Mouse (Mus musculus) myocyte (in vitro differentiated cells): ENCODE data around the gene Olfr391-ps. TPM values are rescaled to one million over a fixed set of nuclear protein-coding genes. Genes with fewer than 3 reads are reported as not detected.

ENCODE experiments used
- H3K27me3 ChIP-seq: one replicate; pipeline ENCODE4 v1.6.1; 2011; ENCODE audit not compliant: control insufficient read depth, insufficient read depth, insufficient read length
- H3K36me3 ChIP-seq: one replicate; pipeline ENCODE4 v1.6.1; 2011; ENCODE audit not compliant: control insufficient read depth, insufficient read depth
- H3K4me2 ChIP-seq: one replicate; pipeline ENCODE4 v1.6.1; 2011; ENCODE audit warnings: low read depth, control low read depth
- H3K4me3 ChIP-seq: one replicate; pipeline ENCODE4 v1.5.1; 2011; ENCODE audit warnings: mild to moderate bottlenecking, control low read depth, moderate library complexity
- H3K79me2 ChIP-seq: one replicate; pipeline ENCODE4 v1.6.1; 2011; ENCODE audit not compliant: control insufficient read depth, insufficient read depth
- H3ac ChIP-seq: one replicate; pipeline ENCODE4 v1.6.1; 2011; ENCODE audit not compliant: control insufficient read depth, insufficient read length
- CEBPB ChIP-seq: IDR thresholded peaks from 2 replicates; pipeline ENCODE4 v1.6.1; 2011; ENCODE audit warnings: mild to moderate bottlenecking, moderate library complexity; ENCODE audit not compliant: poor library complexity, insufficient read depth, severe bottlenecking
- E2F4 ChIP-seq: IDR thresholded peaks from one replicate; pipeline ENCODE4 v1.6.1; 2011; ENCODE audit warnings: mild to moderate bottlenecking, control low read depth, moderate library complexity; ENCODE audit not compliant: insufficient read depth
- MAX ChIP-seq: IDR thresholded peaks from one replicate; pipeline ENCODE4 v1.6.1; 2011; ENCODE audit warnings: low read depth, mild to moderate bottlenecking, control low read depth
- MYOD1 ChIP-seq, 3 experiments: IDR thresholded peaks; one replicate each; pipeline ENCODE4 v1.6.1; 2011; ENCODE audit warnings: control low read depth in 2 of 3, low read depth in 2 of 3, mild to moderate bottlenecking in 2 of 3, moderate library complexity in 1 of 3; ENCODE audit not compliant: insufficient read length in 2 of 3, control insufficient read depth in 1 of 3
- MYOG ChIP-seq, 3 experiments: IDR thresholded peaks; one replicate each; pipeline ENCODE4 v1.6.1; 2011; ENCODE audit warnings: control low read depth in 2 of 3, low read depth in 2 of 3, mild to moderate bottlenecking in 2 of 3; ENCODE audit not compliant: insufficient read length in 2 of 3, control insufficient read depth in 1 of 3, insufficient read depth in 1 of 3
- POLR2A ChIP-seq: IDR thresholded peaks from one replicate; pipeline ENCODE4 v1.6.1; 2011; ENCODE audit warnings: low read depth, mild to moderate bottlenecking, control low read depth, moderate library complexity; ENCODE audit not compliant: insufficient read length
- POLR2AphosphoS2 ChIP-seq: IDR thresholded peaks from one replicate; pipeline ENCODE4 v1.6.1; 2011; ENCODE audit warnings: low read depth, control low read depth; ENCODE audit not compliant: insufficient read length
- REST ChIP-seq: IDR thresholded peaks from one replicate; pipeline ENCODE4 v1.6.1; 2011; ENCODE audit warnings: mild to moderate bottlenecking, control low read depth, moderate library complexity; ENCODE audit not compliant: insufficient read depth, insufficient read length
- SRF ChIP-seq: IDR thresholded peaks from one replicate; pipeline ENCODE4 v1.6.1; 2011; ENCODE audit warnings: low read depth; ENCODE audit not compliant: control insufficient read depth, insufficient read length
- TCF12 ChIP-seq: IDR thresholded peaks from one replicate; pipeline ENCODE4 v1.6.1; 2011; ENCODE audit warnings: mild to moderate bottlenecking, control low read depth; ENCODE audit not compliant: poor library complexity, insufficient read depth, severe bottlenecking
- TCF3 ChIP-seq: IDR thresholded peaks from one replicate; pipeline ENCODE4 v1.6.1; 2011; ENCODE audit warnings: low read depth, control low read depth; ENCODE audit not compliant: insufficient read length
- USF1 ChIP-seq: IDR thresholded peaks from one replicate; pipeline ENCODE4 v1.6.1; 2011; ENCODE audit warnings: low read depth, mild to moderate bottlenecking, control low read depth, moderate library complexity
- polyA plus RNA-seq: library from polyadenylated mRNA; unstranded; fragments of >200 nt; fragmentation: generic; extraction: Trizol; gene quantifications from one replicate; pipeline ENCODE4 v1.2.1, GENCODE M21; 2012; ENCODE audit warnings: missing spikeins

Olfr391-ps gene
- polyA plus RNA-seq, 1 experiment: not detected

GRCm38 (mm10) chr11:73759115-73759514, 43.7 kb downstream of the Olfr391-ps start:
- Histone ChIP-seq H3K79me2 (no peaks in the 10 kb centered on the region), H3K4me3 (no peak overlapping the region), H3K4me2 (no peak overlapping the region), H3ac (no peak overlapping the region), H3K36me3 (no peaks in the 10 kb centered on the region), H3K27me3 (no peaks in the 10 kb centered on the region)
- no peak for TF ChIP-seq SRF
- TF ChIP-seq CEBPB: no peak
- TF ChIP-seq MAX: no peak
- no peak for TF ChIP-seq MYOG (IDR thresholded peaks at IDR 0.05; ENCODE audit: control insufficient read depth in 1 of 3, insufficient read depth in 1 of 3, insufficient read length in 2 of 3, low read depth in 2 of 3)
- no peak for TF ChIP-seq USF1
- TF ChIP-seq POLR2AphosphoS2: no peak
- no peak for TF ChIP-seq TCF12
- no peak for TF ChIP-seq REST
- TF ChIP-seq POLR2A: no peak
- TF ChIP-seq E2F4: no peak
- no peak for TF ChIP-seq TCF3
- no peak for TF ChIP-seq MYOD1 (IDR thresholded peaks at IDR 0.05; ENCODE audit: control insufficient read depth in 1 of 3, insufficient read length in 2 of 3, low read depth in 2 of 3)

Other genes starting within 250 kb of the Olfr391-ps start
- not detected for gene Olfr385, start 210.0 kb downstream of the Olfr391-ps start, polyA plus RNA-seq
- not detected for gene Olfr384, start 204.5 kb downstream of the Olfr391-ps start, polyA plus RNA-seq
- gene Zfp735, start 114.3 kb downstream of the Olfr391-ps start, polyA plus RNA-seq: not detected
- not detected for gene Olfr389, start 22.3 kb downstream of the Olfr391-ps start, polyA plus RNA-seq
- not detected for gene Olfr390, start 20.1 kb downstream of the Olfr391-ps start, polyA plus RNA-seq
- gene Olfr392, start 14.0 kb upstream of the Olfr391-ps start, polyA plus RNA-seq: not detected
- not detected for gene Olfr393, start 48.4 kb upstream of the Olfr391-ps start, polyA plus RNA-seq
- not detected for gene Olfr394, start 87.7 kb upstream of the Olfr391-ps start, polyA plus RNA-seq
- gene Olfr395, start 106.2 kb upstream of the Olfr391-ps start, polyA plus RNA-seq: not detected
- not detected for gene Olfr23, start 133.6 kb upstream of the Olfr391-ps start, polyA plus RNA-seq
- not detected for gene Olfr397, start 157.8 kb upstream of the Olfr391-ps start, polyA plus RNA-seq
- not detected for gene Olfr398, start 187.4 kb upstream of the Olfr391-ps start, polyA plus RNA-seq